Mouse (Mus musculus) MN1 (cell line): Measurements from ENCODE around the gene Slc25a11.

Experiments
- DNase-seq: peaks from one replicate; pipeline ENCODE4 v3.0.0-alpha.2; 2016; ENCODE audit warnings: low spot score

Slc25a11 gene

GRCm38 (mm10) chr11:70650322-70651175, 3.3 kb upstream of the Slc25a11 start:
- no peak for DNase-seq

- DNase-seq, result no peak
Observed at GRCm38 (mm10) chr11:70649185-70649734, 2.0 kb upstream of the Slc25a11 start.

- DNase-seq, result no peak
Observed at GRCm38 (mm10) chr11:70648512-70648911, 1.2 kb upstream of the Slc25a11 start.

GRCm38 (mm10) chr11:70647716-70648420, 589 bp upstream of the Slc25a11 start:
- no peak for DNase-seq

- DNase-seq, result no peak
Observed at GRCm38 (mm10) chr11:70646259-70646555, 1.1 kb downstream of the Slc25a11 start.

GRCm38 (mm10) chr11:70645461-70646258, 1.6 kb downstream of the Slc25a11 start:
- no peak for DNase-seq

- no peak for DNase-seq
Observed at GRCm38 (mm10) chr11:70644564-70645103, 2.6 kb downstream of the Slc25a11 start.

GRCm38 (mm10) chr11:70643051-70643450, 4.2 kb downstream of the Slc25a11 start:
- DNase-seq, result no peak

- DNase-seq, result no peak
Observed at GRCm38 (mm10) chr11:70641241-70641640, 6.0 kb downstream of the Slc25a11 start.

GRCm38 (mm10) chr11:70639976-70640375, 7.3 kb downstream of the Slc25a11 start:
- no peak for DNase-seq

- DNase-seq, result no peak
Observed at GRCm38 (mm10) chr11:70638714-70639278, 8.5 kb downstream of the Slc25a11 start, which contains the start of gene Gp1ba. Gene Gp1ba (plus strand): TSS chr11:70639122.

- DNase-seq, result no peak
Observed at GRCm38 (mm10) chr11:70638293-70638692, 9.0 kb downstream of the Slc25a11 start.

- DNase-seq, result no peak
Observed at GRCm38 (mm10) chr11:70637764-70638163, 9.5 kb downstream of the Slc25a11 start.

- DNase-seq, result no peak
Observed at GRCm38 (mm10) chr11:70635601-70636000, 11.7 kb downstream of the Slc25a11 start.

- no peak for DNase-seq
Observed at GRCm38 (mm10) chr11:70630129-70630528, 17.1 kb downstream of the Slc25a11 start.

GRCm38 (mm10) chr11:70629557-70629956, 17.7 kb downstream of the Slc25a11 start:
- DNase-seq, result no peak

GRCm38 (mm10) chr11:70628431-70628830, 18.8 kb downstream of the Slc25a11 start:
- peak; percentile 52 for DNase-seq

- DNase-seq, result no peak
Observed at GRCm38 (mm10) chr11:70626877-70627276, 20.4 kb downstream of the Slc25a11 start.

- DNase-seq, result no peak
Observed at GRCm38 (mm10) chr11:70625473-70625872, 21.8 kb downstream of the Slc25a11 start.

- no peak for DNase-seq
Observed at GRCm38 (mm10) chr11:70623053-70623742, 24.1 kb downstream of the Slc25a11 start.
